Mouse (Mus musculus): Measurements from ENCODE around the gene Zfand5.
"Not testable (repeated sequence)": the region's sequence is repeated elsewhere in the genome, so short reads cannot be mapped to it uniquely, and the experiment has no call there.

Zfand5 gene

DNA sequence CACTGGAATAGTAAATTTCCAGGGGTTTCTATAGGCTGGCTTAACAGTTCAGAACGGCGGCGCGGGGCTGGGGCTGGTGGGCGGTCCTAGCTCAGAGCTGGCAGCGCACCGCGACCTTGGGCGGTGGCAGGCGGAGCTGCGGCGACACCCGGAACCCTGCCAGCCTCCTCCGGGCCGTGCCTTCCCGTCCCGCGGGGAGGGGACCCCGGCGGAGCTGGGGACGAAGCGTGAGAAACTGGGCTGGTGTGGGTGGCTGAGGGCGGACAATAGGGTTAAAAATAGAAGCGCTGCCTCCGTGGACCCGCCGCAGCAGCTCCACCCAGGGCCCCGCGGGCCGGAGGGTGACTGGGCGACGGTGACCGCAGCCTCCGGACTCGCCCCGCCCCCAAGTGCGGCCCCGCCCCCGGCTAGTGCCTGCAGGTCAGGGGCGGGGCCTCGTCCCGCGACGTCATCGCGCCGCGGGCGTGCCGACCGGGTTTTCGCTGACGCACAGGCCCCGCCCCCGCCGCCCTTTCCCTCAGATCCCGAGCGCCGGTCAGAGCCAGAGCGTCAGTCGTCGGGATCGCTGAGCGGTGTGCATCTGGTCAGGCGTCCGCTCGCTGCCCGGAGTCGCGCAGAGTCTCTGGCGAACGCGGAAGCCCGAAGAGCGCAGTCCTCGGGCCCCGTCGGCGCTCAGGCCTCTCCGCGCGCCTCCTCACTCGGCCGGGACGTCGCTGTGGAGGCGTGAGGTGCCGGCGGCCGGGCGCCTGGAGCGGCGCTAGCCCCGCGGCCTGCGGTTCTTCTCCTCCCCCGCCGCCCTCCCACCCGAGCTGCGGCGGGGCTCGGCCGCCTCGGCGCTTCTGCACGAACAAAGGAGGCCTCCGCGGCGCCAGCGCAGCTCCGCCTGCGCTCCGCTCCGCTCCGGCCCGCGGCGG lies at the start of gene Zfand5:
Zfand5 (plus strand) TSS at position 538 of the 914 bp plus-strand sequence.
- peak; percentile 96 for DNase-seq (ENCODE audit: low read depth)

- DNase-seq (ENCODE audit: low read depth) = no peak
Measured at GRCm38 (mm10) chr19:21227131-21227530, 44.9 kb upstream of the Zfand5 start.

DNA sequence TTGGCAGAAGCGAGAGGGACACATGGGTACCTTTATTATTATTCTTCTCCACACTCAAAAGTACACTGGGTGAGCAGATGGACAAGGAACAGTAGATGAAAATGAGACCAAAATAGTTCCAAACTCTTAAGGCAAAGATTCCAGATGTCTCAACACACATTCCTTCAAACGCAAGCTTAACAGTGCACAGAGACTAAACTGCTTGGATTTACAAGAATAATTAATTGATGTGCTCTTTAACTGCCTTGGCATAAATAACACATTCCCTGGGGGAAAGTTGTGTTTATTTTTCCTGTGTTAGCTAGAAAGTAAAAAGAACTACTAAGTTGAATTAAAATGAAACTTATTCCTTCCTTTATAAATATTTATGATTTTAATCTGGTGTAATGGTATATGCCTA lies 44.3 kb upstream of the Zfand5 start:
- no peak for DNase-seq (ENCODE audit: low read depth)

DNA sequence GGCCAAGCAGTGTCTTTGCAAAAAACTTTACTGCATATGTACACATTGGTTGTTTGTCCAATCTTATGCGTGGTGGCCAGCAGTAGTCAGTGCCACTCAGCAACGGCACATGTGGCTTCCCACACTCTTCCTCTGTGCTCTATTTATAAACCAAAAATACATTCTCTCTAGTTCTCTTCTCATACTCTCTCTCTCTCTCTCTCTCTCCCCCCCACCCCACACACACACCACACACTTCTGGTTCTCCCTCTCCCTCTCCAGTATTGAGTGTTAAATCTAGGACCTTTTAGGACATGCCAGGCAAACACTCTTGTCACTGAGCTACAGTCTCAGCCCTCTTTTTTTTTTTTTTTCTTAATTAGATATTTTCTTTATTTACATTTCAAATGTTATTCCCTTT lies 23.3 kb upstream of the Zfand5 start:
- DNase-seq (ENCODE audit: low read depth) = not testable (repeated sequence)

GRCm38 (mm10) chr19:21253846-21254245 lies 18.2 kb upstream of the Zfand5 start:
- DNase-seq (ENCODE audit: low read depth) = no peak

DNA sequence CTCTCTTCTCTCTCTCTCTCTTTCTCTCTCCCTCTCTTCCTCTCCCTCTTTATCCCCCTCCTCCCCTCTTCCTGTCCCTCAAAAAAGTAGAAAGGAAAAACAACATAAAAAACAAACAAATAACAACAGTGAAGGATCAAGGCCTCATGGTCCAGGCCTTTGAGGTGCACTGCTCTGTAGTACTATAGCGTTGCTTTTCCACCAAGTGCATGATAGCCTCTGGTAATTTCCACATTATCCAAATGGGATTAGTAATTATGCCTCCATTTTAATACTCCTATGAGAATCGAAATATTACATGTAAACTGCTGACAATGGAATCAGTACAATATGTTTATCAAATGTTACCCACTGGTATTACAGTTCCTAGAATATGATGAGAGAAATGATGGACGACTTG lies 16.2 kb upstream of the Zfand5 start:
- no peak for DNase-seq (ENCODE audit: low read depth)

DNA sequence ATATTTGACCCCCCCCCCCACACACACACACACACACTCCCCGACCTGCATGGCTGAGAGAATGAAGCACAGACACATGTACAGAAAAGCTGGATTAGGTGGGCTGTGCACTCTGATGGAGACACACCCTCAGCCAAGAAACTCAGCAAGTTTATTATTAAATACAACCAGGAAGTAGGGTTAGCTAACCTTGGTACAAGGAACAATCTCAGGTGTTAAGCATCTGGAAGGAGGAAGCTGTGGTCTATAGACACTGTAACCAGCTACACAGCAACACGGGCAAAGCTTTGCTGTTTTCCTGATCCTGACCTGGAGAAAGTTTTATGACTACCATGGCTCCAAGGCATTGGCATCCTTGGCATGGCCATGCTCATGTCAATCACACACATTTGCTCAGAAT lies 12.6 kb upstream of the Zfand5 start:
- DNase-seq (ENCODE audit: low read depth) = no peak

- no peak for DNase-seq (ENCODE audit: low read depth)
Measured at GRCm38 (mm10) chr19:21260280-21260679, 11.8 kb upstream of the Zfand5 start.

- DNase-seq (ENCODE audit: low read depth) = no peak
Measured at GRCm38 (mm10) chr19:21271186-21271585, 892 bp upstream of the Zfand5 start.

GRCm38 (mm10) chr19:21272655-21273284 lies 692 bp downstream of the Zfand5 start:
- peak; percentile 73 for DNase-seq (ENCODE audit: low read depth)

GRCm38 (mm10) chr19:21273440-21273839 lies 1.4 kb downstream of the Zfand5 start:
- DNase-seq (ENCODE audit: low read depth) = peak; percentile 48

GRCm38 (mm10) chr19:21274181-21274591 lies 2.1 kb downstream of the Zfand5 start:
- peak; percentile 70 for DNase-seq (ENCODE audit: low read depth)

- DNase-seq (ENCODE audit: low read depth) = peak; percentile 35
Measured at GRCm38 (mm10) chr19:21274714-21275113, 2.6 kb downstream of the Zfand5 start.

DNA sequence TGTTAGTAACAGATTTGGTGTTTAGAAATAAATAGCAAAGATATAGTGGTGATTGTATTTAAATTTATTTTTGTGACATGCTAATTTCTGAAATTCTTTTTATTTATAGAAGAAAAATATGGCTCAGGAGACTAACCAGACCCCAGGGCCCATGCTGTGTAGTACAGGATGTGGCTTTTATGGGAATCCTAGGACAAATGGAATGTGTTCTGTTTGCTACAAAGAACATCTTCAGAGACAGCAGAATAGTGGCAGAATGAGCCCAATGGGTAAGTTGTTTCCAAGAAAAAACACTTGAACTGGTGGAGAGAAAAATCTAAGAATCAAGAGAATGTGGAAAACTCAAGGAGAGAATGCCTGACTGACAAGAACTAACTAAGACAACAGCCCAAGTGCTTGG lies 4.2 kb downstream of the Zfand5 start:
- no peak for DNase-seq (ENCODE audit: low read depth)

DNA sequence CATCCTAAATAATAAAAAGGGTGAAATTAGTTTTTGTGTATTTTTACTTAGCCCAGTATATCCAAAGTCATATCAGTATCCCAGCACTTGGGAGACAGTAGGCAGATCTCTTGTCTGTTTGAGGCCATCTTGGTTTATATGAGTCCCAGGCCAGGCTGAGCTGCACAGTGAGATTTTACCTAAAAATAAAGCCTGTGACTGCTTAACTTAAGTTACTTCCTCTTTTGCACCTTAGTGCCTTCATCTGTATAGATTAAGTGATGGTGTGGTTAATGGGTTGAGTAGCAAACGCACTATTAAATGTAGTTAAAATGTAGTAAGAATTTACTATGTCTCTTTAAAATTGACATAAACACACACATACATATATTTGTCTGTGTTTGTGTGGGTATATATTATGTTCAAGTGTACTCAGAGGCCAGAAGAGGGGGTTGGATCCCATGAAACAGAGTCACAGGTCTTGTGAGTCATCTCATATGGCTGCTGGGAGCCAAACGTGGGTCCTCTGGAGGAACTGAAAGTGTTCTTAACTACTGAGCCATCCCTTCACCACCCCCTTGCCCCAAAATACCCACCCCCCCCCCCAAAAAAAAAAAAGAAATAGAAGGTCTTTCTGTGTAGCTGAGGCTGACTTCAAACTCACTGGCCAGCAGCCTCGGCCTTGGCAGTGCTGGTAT lies 14.5 kb downstream of the Zfand5 start:
- no peak for DNase-seq (ENCODE audit: low read depth)

- no peak for DNase-seq (ENCODE audit: low read depth)
Measured at GRCm38 (mm10) chr19:21297411-21297810, 25.3 kb downstream of the Zfand5 start.

DNA sequence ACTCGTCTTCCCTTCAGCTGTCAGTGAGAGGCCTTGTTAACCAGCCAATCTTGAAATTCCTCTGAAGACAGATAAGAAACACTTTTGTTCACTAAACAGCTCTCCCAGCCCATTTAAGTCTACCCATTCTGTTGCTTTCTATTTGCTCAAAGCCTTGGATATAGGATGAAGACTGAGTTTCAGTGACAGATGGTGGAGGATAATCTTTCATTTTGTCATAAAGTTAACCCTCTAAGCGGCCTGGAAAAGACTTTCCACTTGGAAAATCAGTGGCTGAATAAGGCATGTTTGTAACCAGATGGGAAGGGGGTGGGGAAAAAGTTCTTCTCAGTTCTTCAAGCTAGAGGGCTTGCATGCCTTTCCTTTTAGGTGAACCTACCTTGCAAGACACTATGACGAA lies 29.7 kb downstream of the Zfand5 start:
- DNase-seq (ENCODE audit: low read depth) = no peak

- no peak for DNase-seq (ENCODE audit: low read depth)
Measured at GRCm38 (mm10) chr19:21307755-21308154, 35.7 kb downstream of the Zfand5 start.

GRCm38 (mm10) chr19:21310364-21310763 lies 38.3 kb downstream of the Zfand5 start:
- not testable (repeated sequence) for DNase-seq (ENCODE audit: low read depth)

DNA sequence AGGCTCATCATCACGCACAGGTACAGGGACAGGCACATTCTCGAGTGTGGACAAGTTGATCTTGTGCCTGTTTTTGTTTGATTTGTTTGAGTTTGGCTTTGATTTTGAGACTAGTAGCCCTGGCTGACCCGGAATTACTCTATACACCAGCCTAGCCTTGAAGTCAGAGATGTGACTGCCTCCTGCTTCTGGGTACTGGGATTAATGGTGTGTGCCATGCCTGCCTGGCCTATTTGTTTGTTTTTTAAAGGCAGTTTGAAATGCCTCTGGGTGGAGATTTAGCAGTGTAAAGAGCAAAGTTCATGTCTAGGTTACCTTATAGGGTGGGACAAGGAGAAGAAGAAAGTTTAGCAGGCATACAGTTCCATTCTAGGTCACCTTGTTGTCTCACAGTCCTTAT lies 43.6 kb downstream of the Zfand5 start:
- DNase-seq (ENCODE audit: low read depth) = no peak

GRCm38 (mm10) chr19:21319618-21320017 lies 47.5 kb downstream of the Zfand5 start:
- no peak for DNase-seq (ENCODE audit: low read depth)

GRCm38 (mm10) chr19:21325333-21325732 lies 53.3 kb downstream of the Zfand5 start:
- no peak for DNase-seq (ENCODE audit: low read depth)

GRCm38 (mm10) chr19:21328951-21329350 lies 56.9 kb downstream of the Zfand5 start:
- DNase-seq (ENCODE audit: low read depth) = no peak
